Mouse (Mus musculus): ENCODE measurements at regions not wholly inside any gene's neighbourhood (a gene's known extent, or its start where the extent isn't known, plus 50 kb on each side); places are given as distances from the start of the nearest gene placed in this dataset.

GRCm38 (mm10) chr9:79146004-79146403 lies 530.7 kb downstream of the Cd109 start:
- DNase-seq = no peak

GRCm38 (mm10) chr9:79165596-79165995 lies 550.2 kb downstream of the Cd109 start:
- DNase-seq = no peak

- DNase-seq = peak; percentile 85
These were observed 545.6 kb downstream of the Col12a1 start for GRCm38 (mm10) chr9:79173036-79173435.

GRCm38 (mm10) chr9:79179954-79180353 lies 538.7 kb downstream of the Col12a1 start:
- no peak for DNase-seq

- DNase-seq = peak; percentile 71
These were observed 523.2 kb downstream of the Col12a1 start for GRCm38 (mm10) chr9:79195420-79195819.

GRCm38 (mm10) chr9:79201755-79202154 lies 516.9 kb downstream of the Col12a1 start:
- no peak for DNase-seq

GRCm38 (mm10) chr9:79213364-79213763 lies 505.3 kb downstream of the Col12a1 start:
- DNase-seq = no peak

GRCm38 (mm10) chr9:79215986-79216385 lies 502.6 kb downstream of the Col12a1 start:
- DNase-seq = no peak

GRCm38 (mm10) chr9:79216432-79216831 lies 502.2 kb downstream of the Col12a1 start:
- no peak for DNase-seq

- DNase-seq = no peak
These were observed 485.6 kb downstream of the Col12a1 start for GRCm38 (mm10) chr9:79233081-79233480.

GRCm38 (mm10) chr9:79233751-79234150 lies 484.9 kb downstream of the Col12a1 start:
- DNase-seq = no peak

- DNase-seq = no peak
These were observed 448.9 kb downstream of the Col12a1 start for GRCm38 (mm10) chr9:79269646-79270213.

- peak; percentile 91 for DNase-seq
These were observed 448.4 kb downstream of the Col12a1 start for GRCm38 (mm10) chr9:79270256-79270655.

GRCm38 (mm10) chr9:79287849-79288248 lies 430.8 kb downstream of the Col12a1 start:
- DNase-seq = no peak

- DNase-seq = no peak
These were observed 423.3 kb downstream of the Col12a1 start for GRCm38 (mm10) chr9:79295306-79295705.

GRCm38 (mm10) chr9:79301580-79301979 lies 417.1 kb downstream of the Col12a1 start:
- no peak for DNase-seq

- no peak for DNase-seq
These were observed 408.0 kb downstream of the Col12a1 start for GRCm38 (mm10) chr9:79310591-79310990.

GRCm38 (mm10) chr9:79317411-79317810 lies 401.2 kb downstream of the Col12a1 start:
- DNase-seq = no peak

- DNase-seq = peak; percentile 93
These were observed 372.1 kb downstream of the Col12a1 start for GRCm38 (mm10) chr9:79346371-79347096.

- no peak for DNase-seq
These were observed 326.6 kb downstream of the Col12a1 start for GRCm38 (mm10) chr9:79392020-79392419.

- DNase-seq = no peak
These were observed 303.6 kb downstream of the Col12a1 start for GRCm38 (mm10) chr9:79414989-79415388.

- DNase-seq = no peak
These were observed 288.2 kb downstream of the Col12a1 start for GRCm38 (mm10) chr9:79430417-79430816.

- no peak for DNase-seq
These were observed 281.0 kb downstream of the Col12a1 start for GRCm38 (mm10) chr9:79437636-79438035.

- DNase-seq = no peak
These were observed 279.2 kb downstream of the Col12a1 start for GRCm38 (mm10) chr9:79439233-79439960.

All from heart, adult 11 months (tissue).